Mouse (Mus musculus) thymus, postnatal 4 days (tissue): ENCODE results near the gene Sowaha.
"Not testable (repeated sequence)": the region's sequence is repeated elsewhere in the genome, so short reads cannot be mapped to it uniquely, and the experiment has no call there.

Experiments used
- DNase-seq: peaks from one replicate; pipeline ENCODE4 v3.0.0; 2021

Gene Sowaha

DNA sequence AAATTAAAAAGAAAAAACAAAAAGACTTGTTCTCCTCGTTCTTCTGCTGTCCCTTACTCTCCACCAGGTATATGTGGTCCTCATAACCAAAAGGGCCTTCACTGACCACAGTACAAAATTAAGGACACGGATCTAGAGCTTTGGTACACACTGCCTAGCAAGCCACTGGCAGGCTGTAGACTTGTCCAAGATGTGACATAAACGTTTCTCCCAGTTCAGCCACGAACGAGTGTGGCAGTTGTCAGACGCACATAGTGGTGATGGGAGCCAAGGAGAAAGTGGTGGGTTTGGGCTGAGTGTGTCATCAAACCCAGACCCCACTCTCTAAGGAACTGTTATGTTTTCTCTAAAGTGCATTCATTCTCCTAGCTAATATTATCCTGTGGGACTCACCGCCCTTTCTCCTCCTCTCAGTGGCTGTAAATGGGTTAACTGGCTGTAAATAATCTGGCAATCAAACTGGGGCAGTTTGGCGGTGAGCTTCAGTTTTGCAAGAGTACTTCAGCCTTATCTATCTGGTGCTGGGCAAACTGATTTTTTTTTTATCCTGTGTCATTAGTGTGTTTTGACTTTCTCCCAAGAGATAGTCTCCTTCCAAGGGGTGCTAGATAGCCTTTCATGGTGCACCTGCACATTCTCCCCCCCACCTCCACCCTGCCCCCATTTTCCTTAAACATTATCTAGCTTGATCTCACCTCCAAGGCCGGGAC lies 48.6 kb downstream of the Sowaha start:
- peak; percentile 39 for DNase-seq

DNA sequence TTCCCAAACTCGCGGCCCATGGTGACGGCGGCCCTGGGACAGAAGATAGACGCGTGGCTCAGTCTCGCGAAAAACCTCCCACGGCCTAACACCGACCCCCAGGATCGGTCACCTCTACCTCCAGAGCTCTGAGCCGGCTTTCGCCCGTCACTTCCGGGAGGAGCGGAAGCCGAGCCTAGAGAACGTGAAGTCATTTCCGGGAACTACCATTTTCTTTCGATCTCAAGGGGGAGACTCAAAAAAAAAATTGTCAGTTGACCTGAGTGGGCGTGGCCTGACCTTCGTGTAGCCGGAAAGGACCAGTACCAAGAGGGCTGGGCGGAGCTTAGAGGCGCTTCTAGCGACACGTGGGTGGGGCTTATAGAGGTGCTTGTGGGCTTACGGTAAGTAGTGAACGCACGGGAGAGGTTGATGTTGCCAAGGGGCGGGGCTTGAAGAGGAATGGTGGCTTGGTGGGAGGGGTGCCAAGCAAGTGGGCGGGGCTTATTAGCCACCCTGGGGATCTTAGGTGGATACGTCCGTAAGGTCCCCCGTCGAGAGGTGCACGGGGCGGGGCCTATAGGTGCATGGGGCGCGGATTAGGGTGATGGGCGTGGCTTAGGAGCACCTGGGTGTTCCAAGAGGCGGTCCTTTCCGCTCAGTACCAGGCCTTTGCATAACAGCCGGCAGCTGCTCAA lies 49.3 kb downstream of the Sowaha start, which contains the start of the genes Uqcrq and Gdf9:
TSS of gene Uqcrq (minus strand) at position 162 of the 677 bp plus-strand sequence.
TSS of gene Gdf9 (plus strand) at position 354 of the 677 bp plus-strand sequence.
- DNase-seq = peak; percentile 99

- DNase-seq = no peak
Measured at GRCm38 (mm10) chr11:53430300-53430669, 49.8 kb downstream of the Sowaha start.

- DNase-seq = no peak
Measured at GRCm38 (mm10) chr11:53429182-53429581, 50.9 kb downstream of the Sowaha start.

DNA sequence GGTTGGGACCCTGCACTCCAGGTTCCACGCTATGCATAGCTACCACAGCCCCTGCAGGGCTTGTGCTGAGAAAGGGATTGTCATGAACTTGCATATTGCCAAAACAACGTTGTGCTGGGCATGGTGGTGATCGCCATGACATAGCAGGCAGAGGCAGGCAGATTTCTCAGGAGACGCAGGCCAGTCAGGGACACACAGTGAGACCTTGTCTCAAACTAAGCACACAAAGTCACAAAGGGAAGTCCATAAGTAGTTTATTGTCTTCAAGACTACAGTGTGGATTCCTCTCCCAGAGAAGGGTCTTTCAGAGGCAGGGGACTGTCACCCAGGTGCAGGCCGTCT lies 51.4 kb downstream of the Sowaha start:
- DNase-seq = no peak

GRCm38 (mm10) chr11:53427993-53428715 lies 51.9 kb downstream of the Sowaha start:
- DNase-seq = no peak

DNA sequence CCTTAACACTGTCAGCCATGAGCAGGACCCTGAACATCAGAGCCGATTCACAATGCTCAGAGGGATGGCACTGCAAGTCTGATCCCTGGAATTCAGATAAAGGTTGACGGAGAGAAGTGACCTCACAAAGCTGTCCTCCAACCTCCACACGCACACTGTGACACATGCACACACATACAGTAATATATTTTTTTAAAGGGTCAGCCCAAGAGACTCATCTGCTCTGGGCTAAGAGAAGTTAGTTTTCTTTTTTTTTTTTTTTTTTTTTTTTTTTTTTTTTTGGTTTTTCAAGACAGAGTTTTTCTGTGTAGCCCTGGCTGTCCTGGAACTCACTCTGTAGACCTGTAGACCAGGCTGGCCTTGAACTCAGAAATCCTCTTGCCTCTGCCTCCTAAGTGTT lies 53.2 kb downstream of the Sowaha start:
- DNase-seq = not testable (repeated sequence)
